Mouse (Mus musculus): ENCODE measurements at regions not wholly inside any gene's neighbourhood (a gene's known extent, or its start where the extent isn't known, plus 50 kb on each side); places are given as distances from the start of the nearest gene placed in this dataset.

DNA sequence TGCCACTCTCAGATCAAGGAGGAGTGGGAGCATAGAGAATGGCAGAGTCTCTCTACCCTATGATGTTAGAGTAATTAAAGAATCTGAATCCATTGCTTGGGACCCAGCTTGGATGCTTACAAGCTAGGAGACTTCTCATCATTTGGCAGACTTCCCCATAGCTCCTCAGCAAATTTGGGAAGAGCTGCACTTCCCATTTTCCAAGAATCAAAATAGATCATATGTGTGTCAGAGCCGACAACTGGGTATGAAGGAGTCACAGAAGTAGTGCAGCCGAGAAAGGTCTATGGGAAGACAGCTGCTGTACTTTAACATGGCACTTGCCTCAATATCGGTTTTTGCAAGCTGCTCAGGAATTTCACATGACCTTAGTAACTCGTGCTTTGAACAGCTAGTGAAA is 596.8 kb downstream of the Gm9195 start:
- DNase-seq (ENCODE audit: low read depth), result no peak

DNA sequence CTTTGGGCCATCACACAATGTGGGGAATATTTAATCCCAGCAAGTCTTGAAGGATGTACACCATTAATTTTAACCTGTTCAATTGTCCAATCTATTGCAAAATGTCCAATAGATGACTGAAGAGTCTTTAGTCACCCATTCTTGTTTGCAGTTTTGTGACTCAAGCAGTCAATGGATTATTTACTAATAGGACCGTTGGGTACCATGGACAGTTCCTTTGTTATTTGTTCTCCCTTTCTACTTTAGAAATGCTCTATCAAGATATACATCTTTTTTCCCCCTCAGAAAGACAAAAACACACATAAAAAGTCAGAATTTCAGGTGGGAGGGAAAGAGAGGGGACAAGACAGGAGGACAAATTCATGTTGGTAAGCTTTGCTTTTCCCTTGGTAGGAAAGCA is 598.3 kb downstream of the Gm9195 start:
- no peak for DNase-seq (ENCODE audit: low read depth)

DNA sequence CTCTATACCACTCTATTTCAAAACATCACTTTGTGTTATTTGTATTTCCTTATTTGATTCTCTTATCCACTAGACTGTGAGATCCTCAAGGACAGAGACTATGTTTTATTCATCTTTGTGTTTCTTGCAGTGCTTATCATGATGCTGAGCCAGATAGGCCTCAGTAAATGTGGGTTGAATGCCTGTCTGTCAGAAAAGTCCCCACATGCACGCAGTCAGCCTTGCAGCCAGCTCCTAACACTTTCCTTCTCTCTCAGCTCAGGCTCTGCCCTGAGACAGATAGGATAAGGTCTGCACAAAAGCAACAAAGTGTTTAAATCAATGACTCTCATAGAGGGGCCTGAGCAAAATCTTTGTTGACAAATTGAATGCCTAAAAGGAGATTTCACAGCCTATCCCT is 600.0 kb downstream of the Gm9195 start:
- no peak for DNase-seq (ENCODE audit: low read depth)

DNA sequence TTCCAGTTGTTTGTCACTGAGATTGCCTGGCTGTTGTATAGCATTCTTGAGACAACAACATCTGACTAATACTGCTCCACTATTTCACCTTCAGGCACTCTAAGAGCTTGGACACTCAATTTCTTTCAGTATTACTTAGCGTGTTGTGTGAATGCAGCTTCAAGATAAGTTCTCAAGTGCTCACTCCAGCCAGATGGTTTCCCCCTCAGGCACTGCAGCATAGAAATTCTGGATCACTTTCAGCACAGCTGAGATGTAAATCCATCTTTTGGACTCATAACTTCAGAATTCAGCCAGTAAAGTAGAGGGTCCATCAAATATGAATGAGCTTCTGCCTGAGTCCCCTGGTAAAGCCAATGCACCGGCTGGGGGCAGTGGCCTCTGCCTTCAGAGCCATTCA is 608.8 kb downstream of the Gm9195 start:
- no peak for DNase-seq (ENCODE audit: low read depth)

DNA sequence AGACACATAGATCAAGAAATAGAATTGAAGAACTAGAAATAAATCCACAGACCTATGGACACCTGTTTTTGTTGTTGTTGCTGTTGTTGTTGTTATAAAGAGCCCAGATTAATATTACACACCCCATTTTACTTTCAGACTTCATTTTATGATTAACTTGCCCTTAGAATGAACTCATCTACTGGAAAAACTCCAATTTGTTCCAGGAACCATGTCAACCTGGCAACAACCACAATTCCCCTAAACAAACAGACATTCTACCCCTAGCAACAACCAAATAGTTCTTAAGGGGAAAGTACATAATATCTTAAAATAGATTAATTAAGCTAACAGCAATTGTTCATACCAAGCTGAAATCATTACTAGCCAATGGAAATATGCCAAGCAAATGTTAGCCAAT is 646.1 kb downstream of the Gm9195 start:
- no peak for DNase-seq (ENCODE audit: low read depth)

DNA sequence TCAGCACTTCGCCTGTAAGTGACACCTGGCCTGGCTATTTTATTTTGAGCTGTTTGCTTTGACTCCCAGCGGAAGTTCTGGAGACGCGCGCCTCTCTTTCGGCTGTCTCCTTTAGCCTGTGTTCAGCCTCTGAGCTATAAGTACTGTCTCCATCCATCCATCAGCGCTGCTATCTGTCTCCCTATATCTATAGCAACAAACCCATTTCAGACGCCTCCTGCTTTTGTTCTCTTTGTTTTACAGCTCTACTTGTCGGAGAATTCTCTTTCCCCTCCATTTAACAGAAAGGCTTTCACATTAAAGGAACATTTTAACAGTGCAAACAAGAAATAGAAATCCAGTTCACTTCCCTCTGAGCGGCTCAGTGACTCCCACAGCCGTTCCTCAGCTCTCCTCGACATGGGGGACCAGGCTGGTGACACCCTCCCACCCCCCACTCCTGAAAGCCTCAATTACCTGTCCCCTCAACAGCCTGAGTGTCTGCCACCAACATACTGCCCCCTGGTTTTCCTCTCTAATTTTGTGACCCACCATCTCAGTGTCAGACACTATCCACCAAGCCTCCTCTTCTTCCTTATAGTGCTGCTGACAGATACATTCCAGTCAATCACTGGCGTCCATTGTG is 682.7 kb downstream of the Gm9195 start:
- DNase-seq (ENCODE audit: low read depth), result no peak

DNA sequence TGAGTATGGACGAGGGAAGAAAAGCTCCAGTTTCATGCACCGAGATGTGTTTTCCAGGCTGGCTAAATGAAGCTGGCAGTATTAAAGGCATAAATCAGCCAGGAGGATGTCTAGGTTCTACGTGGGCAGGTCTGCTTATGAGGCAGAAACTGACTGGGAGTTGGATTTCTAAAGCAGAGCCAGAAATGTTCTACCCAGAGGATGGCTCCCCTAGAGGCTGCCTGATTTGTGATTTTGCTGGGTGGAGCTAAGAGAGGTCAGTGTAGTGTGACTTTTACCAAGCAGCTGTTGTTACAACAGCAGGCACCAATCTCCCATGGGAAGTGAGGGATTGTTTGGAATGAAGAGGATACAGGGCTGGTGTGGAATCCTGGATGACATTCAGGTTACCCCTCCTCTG is 686.0 kb downstream of the Gm9195 start:
- no peak for DNase-seq (ENCODE audit: low read depth)

DNA sequence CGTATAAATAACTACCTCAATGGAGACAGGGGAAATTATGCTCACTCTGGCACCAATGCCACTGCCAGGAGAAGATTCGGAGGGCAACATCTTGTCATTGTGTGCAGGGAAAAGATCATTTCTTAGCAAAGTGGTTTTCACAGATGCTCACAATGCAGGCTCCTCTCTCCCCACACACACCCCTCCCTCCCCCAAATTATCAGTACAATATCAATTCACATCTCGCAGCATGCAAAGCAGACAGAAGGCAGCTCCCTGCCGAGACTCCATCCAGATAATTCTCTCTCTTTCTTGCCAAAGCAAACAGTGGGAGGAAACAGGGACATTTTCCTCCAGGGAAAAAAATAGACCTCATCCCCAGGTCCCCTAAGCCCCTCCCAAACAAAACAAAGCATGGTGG is 691.8 kb downstream of the Gm9195 start:
- no peak for DNase-seq (ENCODE audit: low read depth)

DNA sequence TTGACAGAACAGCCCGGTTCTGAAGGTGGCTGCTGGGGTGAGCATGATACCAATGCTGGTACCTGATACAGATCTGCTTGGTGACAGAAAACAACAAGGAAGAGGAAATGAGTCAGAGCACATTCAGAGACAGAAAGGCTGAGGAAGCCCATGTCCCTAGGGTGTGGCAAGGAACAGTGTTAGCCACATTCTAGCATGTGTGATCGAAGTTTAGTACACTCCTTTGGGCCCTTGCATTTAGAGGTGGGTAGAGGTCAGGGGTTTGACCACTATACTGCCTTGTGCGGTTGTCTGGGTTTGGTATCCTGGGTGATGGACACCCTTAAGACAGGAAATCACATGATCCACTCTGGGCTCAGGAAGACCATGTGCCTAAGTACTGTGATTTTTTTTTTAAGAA is 695.9 kb downstream of the Gm9195 start:
- DNase-seq (ENCODE audit: low read depth), result no peak

DNA sequence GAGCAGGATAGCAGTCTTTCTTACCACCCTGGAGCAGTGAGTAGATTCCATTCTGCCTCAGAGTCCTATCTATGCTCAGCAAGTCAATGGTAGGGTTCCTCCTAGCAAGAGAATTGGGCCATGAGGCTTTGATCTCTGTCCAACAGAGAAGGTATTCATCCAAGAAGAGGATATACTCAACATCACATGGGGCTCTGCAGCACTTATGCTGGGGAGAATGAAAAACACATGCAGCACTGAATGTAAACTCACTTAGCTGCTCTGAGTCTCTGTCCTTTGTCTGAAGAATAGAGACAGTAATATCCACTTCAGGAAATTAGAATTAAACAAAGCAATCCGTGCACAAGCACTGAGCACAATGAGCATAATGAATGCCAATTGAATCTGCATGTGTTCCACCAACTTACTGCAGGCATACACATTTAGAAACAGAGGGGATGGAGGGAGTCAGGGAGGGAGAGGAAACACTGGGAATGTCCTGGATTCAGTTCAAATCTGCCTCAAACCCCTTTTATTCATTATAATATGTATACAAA is 714.6 kb downstream of the Gm9195 start:
- DNase-seq (ENCODE audit: low read depth), result no peak

DNA sequence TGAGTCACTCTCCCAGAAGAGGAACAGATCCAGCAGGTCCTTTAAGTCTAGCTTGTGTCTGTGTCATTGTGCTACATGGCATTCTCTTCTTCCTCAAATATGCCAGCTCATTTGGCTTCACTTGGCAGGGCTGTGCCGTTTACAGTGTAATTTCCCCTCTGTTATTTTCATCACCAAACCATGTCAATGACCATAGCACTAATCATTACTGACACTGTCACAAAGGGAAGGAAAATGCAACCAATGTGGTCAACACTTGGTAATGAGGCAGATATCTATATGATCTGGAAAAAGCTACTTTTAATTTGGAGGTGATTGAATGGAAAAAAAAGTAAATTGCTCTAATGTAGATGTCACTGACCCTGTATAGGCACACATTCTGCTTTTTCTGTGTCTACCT is 724.8 kb downstream of the Gm9195 start:
- no peak for DNase-seq (ENCODE audit: low read depth)

DNA sequence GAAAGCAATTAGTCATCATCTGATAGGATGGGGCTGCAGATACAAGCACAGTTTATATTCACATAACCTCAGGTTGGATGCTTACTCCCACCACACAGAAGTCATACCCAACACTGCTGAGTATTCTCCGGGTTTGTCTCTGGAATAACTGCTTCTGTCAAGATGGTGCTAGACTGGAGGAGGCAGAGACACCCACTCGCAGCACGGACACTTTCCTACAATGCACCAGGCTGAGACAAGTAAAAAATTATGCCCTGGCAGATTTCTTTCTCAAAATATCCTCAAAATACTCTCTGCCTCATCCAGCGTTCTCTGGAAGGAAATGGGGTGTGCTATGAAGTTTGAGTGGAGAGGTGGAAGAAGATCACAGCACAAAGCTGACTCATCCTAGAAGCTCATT is 763.1 kb downstream of the Gm9195 start:
- no peak for DNase-seq (ENCODE audit: low read depth)

DNA sequence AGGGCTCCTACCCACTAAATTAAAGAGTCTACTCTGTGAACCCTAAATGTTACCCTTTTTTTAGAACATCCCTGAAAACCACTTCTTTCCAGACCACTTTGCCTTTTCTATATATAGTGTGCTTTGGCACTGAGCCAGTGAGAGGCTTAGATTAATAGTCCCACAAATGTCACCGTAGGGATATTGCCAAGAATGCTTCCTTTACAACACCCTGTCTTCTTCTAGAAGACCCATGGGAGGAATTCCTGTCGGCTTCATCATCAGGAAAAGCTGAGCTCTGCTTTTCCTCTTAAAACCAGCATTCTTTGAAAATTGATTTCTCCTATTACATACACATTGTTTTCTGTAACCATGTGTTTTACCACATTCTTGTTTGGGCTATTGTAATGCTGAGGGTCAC is 768.1 kb downstream of the Gm9195 start:
- no peak for DNase-seq (ENCODE audit: low read depth)

DNA sequence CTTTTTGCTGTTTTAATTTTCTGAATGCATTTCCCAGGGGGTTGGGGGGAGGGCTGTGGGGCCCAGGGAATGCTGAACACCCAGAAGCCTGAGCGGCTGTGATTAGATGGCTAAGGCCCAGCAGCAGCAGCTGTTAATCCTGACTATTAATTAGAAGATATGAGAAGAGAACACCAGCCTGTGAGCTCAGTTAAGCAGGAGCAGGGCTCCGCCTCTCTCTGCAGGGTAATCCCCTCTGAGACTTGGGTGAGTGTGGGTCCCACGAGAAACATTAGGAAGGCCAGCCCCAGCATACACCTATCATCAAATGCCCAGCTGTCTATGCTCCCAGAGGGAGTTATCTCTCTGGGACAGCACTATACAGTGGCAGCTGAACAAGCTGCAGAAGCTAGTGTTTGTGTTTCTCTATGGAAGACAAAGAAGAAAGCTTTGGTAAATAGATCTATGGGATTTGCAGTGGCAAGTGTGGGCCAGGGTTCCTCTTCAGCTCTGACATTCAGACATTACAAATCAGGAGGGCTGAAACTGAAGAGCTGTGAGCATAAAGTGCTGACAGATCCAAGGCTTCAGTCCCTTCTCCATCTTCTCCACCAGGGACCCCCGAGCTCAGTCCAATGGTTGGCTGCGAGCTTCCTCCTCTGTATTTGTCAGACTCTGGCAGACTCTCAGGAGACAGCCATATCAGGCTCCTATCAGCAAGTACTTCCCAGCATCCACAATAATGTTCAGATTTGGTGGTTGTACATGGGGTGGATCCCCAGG is 781.9 kb downstream of the Gm9195 start:
- DNase-seq (ENCODE audit: low read depth), result no peak

DNA sequence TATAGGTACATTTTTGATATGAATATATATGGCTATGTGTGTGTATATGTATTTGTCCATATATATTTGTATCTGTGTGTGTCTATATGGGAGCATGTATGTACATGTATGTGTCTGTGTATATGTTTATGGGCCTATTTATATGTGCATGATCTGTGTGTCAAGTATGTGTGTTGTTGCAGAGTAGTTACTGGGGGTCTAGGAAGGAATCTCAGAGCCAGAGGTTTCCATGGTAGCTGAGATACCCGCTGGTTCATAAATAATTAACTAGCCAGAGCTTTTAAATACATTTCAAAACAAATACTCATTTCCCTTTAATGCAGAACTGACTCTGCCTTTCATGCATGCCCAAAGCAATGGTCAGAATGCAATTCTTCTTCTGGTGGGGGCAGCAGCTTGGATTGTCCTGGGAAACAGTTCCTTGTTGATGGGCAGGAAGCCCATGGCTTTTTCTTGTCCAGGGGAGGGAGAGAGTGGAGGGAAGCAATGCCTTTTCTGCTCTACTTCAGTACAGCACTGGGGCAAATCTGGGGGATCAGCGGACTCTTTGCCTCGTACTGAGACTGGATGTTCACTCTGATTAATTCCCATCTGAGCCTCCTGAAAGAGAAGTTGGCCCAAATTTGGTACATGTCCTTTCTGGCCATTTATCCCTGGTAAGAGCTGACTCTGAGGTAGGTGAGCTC is 798.7 kb downstream of the Gm9195 start:
- no peak for DNase-seq (ENCODE audit: low read depth)

DNA sequence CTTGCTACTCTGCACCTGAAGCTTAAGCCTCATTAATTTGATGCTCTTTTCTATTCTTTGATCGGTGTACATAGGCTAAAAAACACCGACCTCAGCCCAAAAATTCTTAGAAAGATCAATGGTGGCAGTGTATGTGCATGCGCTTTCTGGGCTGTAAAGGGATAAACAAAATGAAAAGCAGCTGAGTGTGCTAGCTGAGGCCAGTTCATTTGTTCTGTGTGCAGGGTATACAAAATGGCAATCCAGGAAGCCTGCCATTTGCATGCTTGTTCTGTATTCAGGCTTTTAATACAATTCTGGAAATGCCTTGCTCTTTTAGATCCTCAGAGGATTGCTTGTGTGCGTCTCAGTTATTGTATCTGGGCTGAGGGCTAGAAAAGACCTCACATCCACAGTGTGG is 817.1 kb downstream of the Gm9195 start:
- DNase-seq (ENCODE audit: low read depth), result no peak

DNA sequence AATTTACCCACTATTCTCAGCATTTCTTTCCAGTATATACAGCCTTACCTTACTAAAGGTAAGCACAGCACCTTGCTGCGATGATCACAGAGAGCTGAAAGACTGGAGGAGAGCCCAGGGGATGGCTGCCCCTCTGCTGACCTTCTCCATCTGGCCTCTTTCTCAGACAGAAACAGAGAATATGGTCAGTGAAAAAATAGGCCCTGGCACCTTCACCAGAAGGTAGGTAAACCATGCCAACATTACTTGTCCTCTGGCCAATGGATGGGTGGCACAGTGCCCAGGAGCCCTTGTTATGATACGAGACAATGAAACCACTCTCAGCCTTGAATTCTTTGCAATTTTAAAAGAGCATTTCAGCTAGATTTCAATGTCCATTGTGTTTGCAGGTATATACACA is 817.8 kb downstream of the Gm9195 start:
- DNase-seq (ENCODE audit: low read depth), result no peak

DNA sequence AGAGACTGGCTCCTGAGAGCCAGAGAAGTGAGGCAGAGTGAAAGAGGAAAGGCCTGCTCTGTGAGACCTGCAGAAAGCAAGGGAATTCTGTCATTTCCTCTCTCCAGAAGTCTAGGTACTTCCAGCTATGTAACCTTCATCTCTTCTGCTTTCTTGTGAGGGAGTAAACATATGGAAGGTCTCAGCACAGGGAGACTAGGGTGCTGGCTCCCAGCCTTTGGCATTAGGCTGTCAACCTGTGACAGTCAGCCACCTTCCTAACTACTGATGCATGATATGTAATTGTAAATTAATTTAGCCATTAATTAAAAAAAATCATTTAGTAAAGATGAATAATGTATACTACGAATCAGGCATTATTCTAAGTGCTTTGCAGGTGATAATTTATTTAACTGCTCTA is 819.2 kb downstream of the Gm9195 start:
- DNase-seq (ENCODE audit: low read depth), result no peak

DNA sequence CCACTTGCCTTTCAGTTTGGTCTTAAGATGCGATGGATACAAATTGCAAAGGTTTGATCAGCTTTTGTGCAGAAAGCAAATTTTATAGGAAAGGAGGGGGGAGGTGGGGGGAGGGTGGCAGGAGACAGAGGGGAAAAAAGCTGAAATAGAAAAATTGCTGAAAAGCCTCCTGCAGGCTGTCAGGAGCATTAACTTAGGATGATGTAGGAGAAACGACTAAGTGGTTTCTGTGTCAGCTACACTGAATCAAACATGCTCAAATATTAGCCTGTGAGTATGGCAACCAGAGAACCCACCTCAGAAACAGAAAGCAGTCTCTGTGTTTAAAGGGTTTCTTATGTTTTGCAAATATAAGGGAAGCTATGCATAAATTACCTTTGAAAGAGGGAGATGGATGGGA is 819.6 kb downstream of the Gm9195 start:
- no peak for DNase-seq (ENCODE audit: low read depth)

DNA sequence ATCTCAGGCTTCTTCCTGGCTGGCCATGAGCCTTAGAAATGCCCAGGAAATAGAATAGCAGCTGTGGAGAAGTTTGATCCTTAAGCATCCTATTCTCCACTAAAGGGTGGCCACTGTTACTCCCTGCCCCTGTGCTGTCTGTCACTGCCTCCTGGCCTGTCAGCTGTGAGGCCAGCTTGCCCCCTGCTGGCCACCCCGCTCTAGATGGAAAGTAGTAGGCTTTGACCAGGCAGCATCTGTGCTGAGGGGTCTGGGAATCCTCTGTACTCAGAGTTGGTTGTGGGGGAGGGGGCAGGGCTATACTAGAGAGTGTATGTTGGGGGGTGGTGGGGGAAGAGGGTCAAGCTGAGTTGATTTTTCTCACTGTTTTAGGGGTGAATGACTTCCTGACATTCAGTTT is 821.2 kb downstream of the Gm9195 start:
- no peak for DNase-seq (ENCODE audit: low read depth)

DNA sequence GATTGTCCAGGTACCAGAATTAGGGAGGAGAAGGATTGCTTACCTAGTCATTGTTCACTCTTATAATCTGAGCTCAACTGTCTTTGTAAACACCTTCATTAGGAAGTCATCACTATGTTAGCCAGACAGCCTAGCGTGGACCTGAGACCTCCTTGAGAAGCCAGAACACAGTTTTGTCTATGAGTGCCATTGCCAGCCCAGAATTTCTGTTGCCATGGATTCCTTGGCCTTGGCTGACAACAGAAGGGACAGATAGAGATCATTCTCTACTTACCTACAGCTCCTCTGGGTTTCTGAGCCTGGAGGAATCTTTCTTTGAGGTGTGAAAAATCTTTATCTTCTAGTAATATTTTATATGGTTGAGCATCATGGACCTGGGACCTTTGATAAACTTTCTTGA is 825.0 kb downstream of the Gm9195 start:
- no peak for DNase-seq (ENCODE audit: low read depth)

DNA sequence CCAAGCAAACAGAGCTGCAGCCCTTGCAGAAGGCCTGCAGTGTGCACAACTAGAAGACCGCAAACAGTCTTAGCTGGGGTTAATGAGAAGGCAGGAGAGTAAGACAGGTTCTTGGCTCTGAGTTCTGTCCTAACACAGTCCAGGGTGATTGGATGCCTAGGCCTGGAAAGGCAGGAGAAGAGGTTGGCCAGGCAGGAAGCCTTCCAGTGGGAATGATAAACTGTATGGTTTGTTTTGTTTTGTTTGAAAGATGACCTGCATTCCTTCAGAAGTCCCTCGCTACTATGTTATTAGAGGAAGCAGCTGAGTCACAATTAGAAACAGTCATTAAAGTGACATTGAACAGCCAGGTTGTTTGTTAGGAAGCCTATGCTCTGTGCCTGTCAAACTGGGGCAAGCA is 831.5 kb downstream of the Gm9195 start:
- no peak for DNase-seq (ENCODE audit: low read depth)

Measured in c-Kit-positive CD71-positive TER-119-negative erythroid progenitor cells, embryonic 14.5 days (primary cell).